23 mouse cellular contexts compared by ENCODE assay signal in the genomic region with DNA sequence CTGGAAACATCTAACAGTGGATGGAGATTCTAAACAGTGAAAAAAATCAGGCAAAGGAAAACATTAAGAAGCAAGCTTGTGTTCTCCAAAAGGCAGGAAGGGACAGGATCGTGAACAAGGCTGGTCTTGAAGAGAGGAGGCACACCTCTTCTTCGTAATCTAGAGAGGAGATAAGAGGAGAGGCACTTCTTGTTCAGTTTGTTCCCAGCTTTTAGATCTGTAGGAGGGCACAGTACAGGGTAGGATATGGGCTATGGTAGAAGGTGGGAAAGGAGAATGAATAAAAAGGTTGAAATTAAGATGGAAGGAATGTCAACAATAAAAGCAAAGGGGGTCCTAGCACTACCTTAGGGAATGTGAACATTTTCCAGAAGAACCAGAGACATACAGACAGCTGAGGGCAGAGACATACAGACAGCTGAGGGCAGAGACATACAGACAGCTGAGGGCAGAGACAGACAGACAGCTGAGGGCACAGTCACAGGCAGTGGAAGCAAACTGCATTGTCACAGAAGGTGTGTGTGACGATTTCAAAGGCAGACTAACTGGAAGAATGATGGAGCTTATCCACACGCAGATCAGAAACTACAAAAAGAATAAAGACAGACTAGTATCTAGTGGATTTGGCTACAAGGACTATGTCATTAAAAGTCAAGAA. TPM values are rescaled to one million over a fixed set of nuclear protein-coding genes. Genes with fewer than 3 reads are reported as not detected.
DNase-seq lines count a peak whose midpoint lies in the region; ATAC-seq and TF ChIP-seq lines count a peak whose summit lies in the region.
"Had no signal": no experiment of that assay in that cellular context is flagged by ENCODE, and none has a peak within 500 bp of the region (broad histone marks: within the 10 kb centered on the region; RNA-seq: fewer than 3 reads in every experiment).

No protein-coding gene starts in this region.

- DNase-seq in heart, adult 11 months, result no peak
- DNase-seq in kidney, adult 2 months, result no peak
- DNase-seq in kidney, postnatal 25 days, result no peak
- no peak for DNase-seq in liver, embryonic 13.5 days
- DNase-seq in limb, embryonic 10.5 days (ENCODE audit: low spot score), result no peak
- DNase-seq in left cerebral cortex, adult 8-10 months (ENCODE audit: low spot score in 2 of 2), result no peak
- DNase-seq: adrenal gland, postnatal 14 days; cerebellum, adult 9-11 months; kidney, adult 8-10 months; kidney, postnatal 14 days; lung, embryonic 14.5 days; lung, postnatal 36 days; retina, postnatal 1 day; right cerebral cortex, postnatal 4 days; thymus, postnatal 14 days had no signal

- H3K9ac ChIP-seq in heart, embryonic 11.5 days (ENCODE audit: low read depth, low read length), result peak overlapping the region; percentile 34; the same call in 1 of the 2 replicates
- H3K9ac ChIP-seq in liver, embryonic 13.5 days, result peak overlapping the region; percentile 33; the same call in 1 of the 2 replicates
- H3K9ac ChIP-seq: forebrain, embryonic 15.5 days; hindbrain, embryonic 13.5 days; lung, embryonic 14.5 days had no signal

- no peak overlapping the region for H3K4me2 ChIP-seq in heart, embryonic 11.5 days
- H3K4me2 ChIP-seq in liver, embryonic 13.5 days, result peak overlapping the region; percentile 43
- no peak overlapping the region for H3K4me2 ChIP-seq in myocyte (ENCODE audit: low read depth)
- H3K4me2 ChIP-seq: forebrain, embryonic 15.5 days; hindbrain, embryonic 13.5 days; lung, embryonic 14.5 days; midbrain, embryonic 11.5 days had no signal

- no peak for TF ChIP-seq CTCF in kidney, adult 2 months (conservative IDR thresholded peaks at IDR 0.05; ENCODE audit: insufficient read depth, insufficient read length, low read depth, low read length)

- peak overlapping the region; percentile 68 for H3K27ac ChIP-seq in heart, embryonic 11.5 days (ENCODE audit: low read depth, low read length)
- H3K27ac ChIP-seq in kidney, adult 2 months (ENCODE audit: insufficient read depth, low read depth, low read length), result peak overlapping the region; percentile 89
- H3K27ac ChIP-seq in liver, embryonic 13.5 days, result 0 out of 2 replicates have a peak overlapping the region, but pooled peaks have one; percentile 15
- H3K27ac ChIP-seq in limb, embryonic 10.5 days, result no peak overlapping the region
- H3K27ac ChIP-seq: forebrain, embryonic 15.5 days; hindbrain, embryonic 13.5 days had no signal

- no peaks in the 10 kb centered on the region for H3K9me3 ChIP-seq in heart, embryonic 11.5 days (replicated peaks; ENCODE audit: control insufficient read depth, low read length)
- no peaks in the 10 kb centered on the region for H3K9me3 ChIP-seq in liver, embryonic 13.5 days (replicated peaks)
- H3K9me3 ChIP-seq in limb, embryonic 10.5 days (replicated peaks), result no peaks in the 10 kb centered on the region
- H3K9me3 ChIP-seq: forebrain, embryonic 15.5 days; G1E; hindbrain, embryonic 13.5 days had no signal

- H3K27me3 ChIP-seq in heart, embryonic 11.5 days (ENCODE audit: control insufficient read depth, insufficient read depth, low read length), result no peaks in the 10 kb centered on the region
- no peaks in the 10 kb centered on the region for H3K27me3 ChIP-seq in kidney, adult 2 months (replicated peaks; ENCODE audit: control insufficient read depth, insufficient read depth, low read length)
- no peaks in the 10 kb centered on the region; the same call in 1 of the 2 replicates for H3K27me3 ChIP-seq in liver, embryonic 13.5 days
- H3K27me3 ChIP-seq in myocyte (ENCODE audit: control insufficient read depth, insufficient read depth, insufficient read length), result no peaks in the 10 kb centered on the region
- H3K27me3 ChIP-seq in limb, embryonic 10.5 days (ENCODE audit: low read depth, poor library complexity, severe bottlenecking), result no peaks in the 10 kb centered on the region
- H3K27me3 ChIP-seq: forebrain, embryonic 15.5 days; hindbrain, embryonic 13.5 days had no signal

- 35% methylated on average over 4 of the region's 4 CpGs for whole genome bisulfite sequencing in heart, embryonic 11.5 days (ENCODE audit: insufficient replicate concordance)
- 80% methylated on average over 4 of the region's 4 CpGs for WGBS in kidney, adult 2 months
- WGBS in liver, embryonic 13.5 days (ENCODE audit: insufficient replicate concordance), result 36% methylated on average over 4 of the region's 4 CpGs
- WGBS in limb, embryonic 10.5 days, result 80% methylated on average over 4 of the region's 4 CpGs

- no peaks in the 10 kb centered on the region for H3K79me2 ChIP-seq in myocyte (ENCODE audit: control insufficient read depth, insufficient read depth)

- 0 out of 2 replicates have a peak, but pooled peaks have one; percentile 48 for ATAC-seq in heart, embryonic 11.5 days (replicated peaks; ENCODE audit: insufficient number of reproducible peaks, low FRiP score, low TSS enrichment)
- ATAC-seq in liver, embryonic 13.5 days (ENCODE audit: low read depth), result peak; percentile 74
- ATAC-seq: forebrain, embryonic 15.5 days had no signal

- no peak overlapping the region for H3ac ChIP-seq in myocyte (ENCODE audit: control insufficient read depth, insufficient read length)

- TF ChIP-seq POLR2A in kidney, adult 2 months (IDR thresholded peaks at IDR 0.05; ENCODE audit: low read depth, low read length), result no peak
- TF ChIP-seq POLR2A in myocyte (IDR thresholded peaks at IDR 0.05; ENCODE audit: insufficient read length, low read depth), result no peak

- H3K4me3 ChIP-seq in heart, embryonic 11.5 days (ENCODE audit: low read depth, low read length), result no peak overlapping the region
- no peak overlapping the region for H3K4me3 ChIP-seq in kidney, adult 2 months (ENCODE audit: insufficient read depth, low read depth, low read length)
- no peak overlapping the region for H3K4me3 ChIP-seq in liver, embryonic 13.5 days (replicated peaks)
- no peak overlapping the region for H3K4me3 ChIP-seq in myocyte
- H3K4me3 ChIP-seq in limb, embryonic 10.5 days, result no peak overlapping the region
- H3K4me3 ChIP-seq: forebrain, embryonic 15.5 days; hindbrain, embryonic 13.5 days had no signal

- H3K4me1 ChIP-seq in heart, embryonic 11.5 days (ENCODE audit: control insufficient read depth, insufficient read depth, low read length), result peaks cover 24% of the 10 kb centered on the region
- H3K4me1 ChIP-seq in kidney, adult 2 months (ENCODE audit: control insufficient read depth, insufficient read depth, low read length), result peaks cover 19% of the 10 kb centered on the region
- H3K4me1 ChIP-seq in liver, embryonic 13.5 days (replicated peaks), result peaks cover 51% of the 10 kb centered on the region
- no peaks in the 10 kb centered on the region for H3K4me1 ChIP-seq in limb, embryonic 10.5 days
- H3K4me1 ChIP-seq: forebrain, embryonic 15.5 days; hindbrain, embryonic 13.5 days had no signal

- no peaks in the 10 kb centered on the region for H3K36me3 ChIP-seq in heart, embryonic 11.5 days (ENCODE audit: control insufficient read depth, insufficient read depth, low read length)
- no peaks in the 10 kb centered on the region for H3K36me3 ChIP-seq in kidney, adult 2 months (ENCODE audit: control insufficient read depth, insufficient read depth, low read length)
- no peaks in the 10 kb centered on the region for H3K36me3 ChIP-seq in liver, embryonic 13.5 days
- no peaks in the 10 kb centered on the region for H3K36me3 ChIP-seq in myocyte (ENCODE audit: control insufficient read depth, insufficient read depth)
- no peaks in the 10 kb centered on the region for H3K36me3 ChIP-seq in limb, embryonic 10.5 days
- H3K36me3 ChIP-seq: forebrain, embryonic 15.5 days; G1E; hindbrain, embryonic 13.5 days had no signal

TF ChIP-seq in myocyte, 11 proteins besides CTCF, POLR2A, EP300 and RAD21:
- TF ChIP-seq E2F4 (IDR thresholded peaks at IDR 0.05; ENCODE audit: insufficient read depth), result no peak
- peak; percentile 63 for TF ChIP-seq TCF3 (IDR thresholded peaks at IDR 0.05; ENCODE audit: insufficient read length, low read depth)
- peak in 2 of 3 experiments; percentile 54 to 65 for TF ChIP-seq MYOD1 (IDR thresholded peaks at IDR 0.05; ENCODE audit: control insufficient read depth in 1 of 3, insufficient read length in 2 of 3, low read depth in 2 of 3)
- no peak for TF ChIP-seq SRF (IDR thresholded peaks at IDR 0.05; ENCODE audit: control insufficient read depth, insufficient read length, low read depth)
- TF ChIP-seq TCF12 (IDR thresholded peaks at IDR 0.05; ENCODE audit: insufficient read depth, poor library complexity, severe bottlenecking), result no peak
- peak; percentile 28 to 80 (median 43) for TF ChIP-seq MYOG (IDR thresholded peaks at IDR 0.05; ENCODE audit: control insufficient read depth in 1 of 3, insufficient read depth in 1 of 3, insufficient read length in 2 of 3, low read depth in 2 of 3)
- TF ChIP-seq CEBPB (IDR thresholded peaks at IDR 0.05; ENCODE audit: insufficient read depth, poor library complexity, severe bottlenecking), result no peak

RNA-seq across cellular contexts. Expression of gene Gm47985, which starts 50.6 kb away (rescaled TPM):
- 2.1 and 3.4 TPM in 2 replicates for polyA plus RNA-seq in heart, embryonic 11.5 days (2014; fragmentation: Nextera tagmentation; extraction: Ambion mirVana)
- polyA plus RNA-seq in kidney, adult 2 months (2012; rRNA removed), result not detected in 2 replicates
- polyA plus RNA-seq in liver, embryonic 13.5 days (2015; fragmentation: Nextera tagmentation; extraction: Ambion mirVana), result 2.7 and 2.8 TPM in 2 replicates
- polyA plus RNA-seq in myocyte (2012; fragmentation: generic; extraction: Trizol), result 0.12 TPM
- polyA plus RNA-seq in limb, embryonic 10.5 days (2016; fragmentation: Nextera tagmentation; extraction: Ambion mirVana), result 0.28 and 0.44 TPM in 2 replicates
- total RNA-seq in left cerebral cortex, adult 8-10 months (2022), result not detected
- total RNA-seq: adrenal gland, postnatal 14 days had no signal
- polyA plus RNA-seq: brain, embryonic 14.5 days; cortical plate, adult 2 months; forebrain, embryonic 15.5 days; lung, embryonic 14.5 days had no signal
